Mouse (Mus musculus): ENCODE data around the gene Fgf8.

The Fgf8 gene

GRCm38 (mm10) chr19:45727231-45727630, 15.5 kb downstream of the Fgf8 start:
- DNase-seq (ENCODE audit: low read depth, low spot score): no peak

GRCm38 (mm10) chr19:45725677-45726277, 16.9 kb downstream of the Fgf8 start:
- no peak for DNase-seq (ENCODE audit: low read depth, low spot score)

GRCm38 (mm10) chr19:45722188-45722587, 20.5 kb downstream of the Fgf8 start:
- DNase-seq (ENCODE audit: low read depth, low spot score): no peak

- DNase-seq (ENCODE audit: low read depth, low spot score): no peak
Observed at GRCm38 (mm10) chr19:45718286-45718685, 24.4 kb downstream of the Fgf8 start.

- DNase-seq (ENCODE audit: low read depth, low spot score): peak; percentile 50
Observed at GRCm38 (mm10) chr19:45717493-45718220, 25.1 kb downstream of the Fgf8 start.

GRCm38 (mm10) chr19:45708704-45709103, 34.0 kb downstream of the Fgf8 start:
- DNase-seq (ENCODE audit: low read depth, low spot score): no peak

GRCm38 (mm10) chr19:45696281-45696600, 46.5 kb downstream of the Fgf8 start:
- no peak for DNase-seq (ENCODE audit: low read depth, low spot score)

- no peak for DNase-seq (ENCODE audit: low read depth, low spot score)
Observed at GRCm38 (mm10) chr19:45695496-45696280, 47.0 kb downstream of the Fgf8 start.

GRCm38 (mm10) chr19:45694056-45694455, 48.7 kb downstream of the Fgf8 start:
- DNase-seq (ENCODE audit: low read depth, low spot score): no peak

- no peak for DNase-seq (ENCODE audit: low read depth, low spot score)
Observed at GRCm38 (mm10) chr19:45692211-45692610, 50.5 kb downstream of the Fgf8 start.

GRCm38 (mm10) chr19:45691001-45691535, 51.6 kb downstream of the Fgf8 start:
- DNase-seq (ENCODE audit: low read depth, low spot score): no peak

- no peak for DNase-seq (ENCODE audit: low read depth, low spot score)
Observed at GRCm38 (mm10) chr19:45687001-45687400, 55.7 kb downstream of the Fgf8 start.

Data from brain, embryonic 18.5 days (tissue).